In the genomic region with DNA sequence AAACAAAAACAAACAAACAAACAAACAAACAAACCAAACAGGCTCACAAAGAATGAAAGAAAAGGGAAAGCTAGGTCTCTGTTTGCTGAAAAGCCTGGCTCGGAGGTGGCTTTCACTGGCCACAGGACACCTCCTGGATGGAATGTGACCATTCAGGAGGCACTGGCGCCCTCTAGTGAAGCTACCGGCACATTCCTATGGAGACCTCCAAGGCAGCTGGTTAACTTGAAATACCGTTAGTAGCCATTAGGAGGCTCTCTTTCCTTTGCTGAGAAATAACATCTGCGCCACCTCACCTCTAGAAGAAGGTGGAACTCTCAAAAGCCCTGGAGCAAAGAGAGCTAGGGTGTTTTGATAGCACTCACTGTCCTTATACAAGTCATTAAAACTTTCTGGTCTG, we compare ENCODE assay signal across 10 mouse cellular contexts.
DNase-seq lines count a peak whose midpoint lies in the region; ATAC-seq and TF ChIP-seq lines count a peak whose summit lies in the region.
"Had no signal": no experiment of that assay in that cellular context is flagged by ENCODE, and none has a peak within 500 bp of the region (broad histone marks: within the 10 kb centered on the region; RNA-seq: fewer than 3 reads in every experiment).

No protein-coding gene starts in this region.

- no peak for ATAC-seq in cerebellum, adult (ENCODE audit: insufficient number of reproducible peaks, low FRiP score, low TSS enrichment)
- ATAC-seq in lung, postnatal 0 days: no peak
- no peak for ATAC-seq in activated CD4-positive, CD25-positive, alpha-beta regulatory T cell, adult 4 months

- no peaks in the 10 kb centered on the region for H3K27me3 ChIP-seq in cerebellum, adult 2 months (ENCODE audit: control insufficient read depth, insufficient read depth, low read length)
- no peaks in the 10 kb centered on the region for H3K27me3 ChIP-seq in lung, postnatal 0 days (replicated peaks; ENCODE audit: insufficient read depth, low read length)
- H3K27me3 ChIP-seq: hindbrain, embryonic 15.5 days had no signal

- H3K27ac ChIP-seq in cerebellum, adult 2 months (ENCODE audit: insufficient read depth, low read length): no peak overlapping the region
- no peak overlapping the region for H3K27ac ChIP-seq in lung, postnatal 0 days (ENCODE audit: low read length)
- H3K27ac ChIP-seq: hindbrain, embryonic 15.5 days had no signal

- no peak overlapping the region for H3K4me3 ChIP-seq in cerebellum, adult 2 months (replicated peaks; ENCODE audit: insufficient read depth, low read depth, low read length)
- H3K4me3 ChIP-seq in lung, postnatal 0 days (ENCODE audit: low read depth, low read length): no peak overlapping the region
- H3K4me3 ChIP-seq: hindbrain, embryonic 15.5 days had no signal

- TF ChIP-seq POLR2A in cerebellum, adult 2 months (IDR thresholded peaks at IDR 0.05; ENCODE audit: borderline replicate concordance, insufficient read depth, low read length): no peak

- H3K36me3 ChIP-seq in lung, postnatal 0 days (ENCODE audit: insufficient read depth, low read length): no peaks in the 10 kb centered on the region
- H3K36me3 ChIP-seq: G1E; hindbrain, embryonic 15.5 days had no signal

- 42% methylated on average over 5 of the region's 5 CpGs for WGBS in cerebellum, adult 2 months
- WGBS in lung, postnatal 0 days: 46% methylated on average over 5 of the region's 5 CpGs

- peak; percentile 44; the same call in 1 of the 2 replicates for TF ChIP-seq CTCF in cerebellum, adult 2 months (IDR thresholded peaks at IDR 0.05; ENCODE audit: borderline replicate concordance, insufficient read depth, low read depth, low read length)
- TF ChIP-seq CTCF in lung, postnatal 0 days (IDR thresholded peaks at IDR 0.05): peak; percentile 70

- peak; percentile 11 to 20 for DNase-seq in cerebellum, adult 2 months
- peak; percentile 32 to 76 for DNase-seq in left cerebral cortex, postnatal 14 days (ENCODE audit: low spot score in 2 of 2)
- no peak for DNase-seq in left cerebral cortex, adult 11 months (ENCODE audit: low spot score)
- peak; percentile 15 for DNase-seq in adrenal gland, adult 2 months
- DNase-seq in forelimb bud, embryonic 11.5 days (ENCODE audit: low read depth, low spot score): peak; percentile 88
- peak; percentile 48 for DNase-seq in lung, postnatal 0 days (ENCODE audit: low spot score)

- TF ChIP-seq EP300 in lung, postnatal 0 days (IDR thresholded peaks at IDR 0.05): no peak

- H3K4me2 ChIP-seq in lung, postnatal 0 days (replicated peaks; ENCODE audit: low read depth, low read length): no peak overlapping the region
- H3K4me2 ChIP-seq: hindbrain, embryonic 15.5 days had no signal

- H3K9ac ChIP-seq in lung, postnatal 0 days (replicated peaks; ENCODE audit: low read depth): no peak overlapping the region
- H3K9ac ChIP-seq: hindbrain, embryonic 15.5 days had no signal

- H3K4me1 ChIP-seq in cerebellum, adult 2 months (ENCODE audit: control insufficient read depth, insufficient read depth, low read length): no peaks in the 10 kb centered on the region
- H3K4me1 ChIP-seq in lung, postnatal 0 days (ENCODE audit: insufficient read depth, low read depth, low read length): no peaks in the 10 kb centered on the region
- H3K4me1 ChIP-seq: hindbrain, embryonic 15.5 days had no signal

- no peaks in the 10 kb centered on the region for H3K9me3 ChIP-seq in lung, postnatal 0 days (ENCODE audit: low read length)
- H3K9me3 ChIP-seq: hindbrain, embryonic 15.5 days had no signal

- intact Hi-C loops in left cerebral cortex, postnatal 14 days (cut with DNase I): loop anchor here (10.0 kb wide), 1 partner anchor 449 kb away; no protein-coding TSS in a partner anchor
